Mouse (Mus musculus): ENCODE measurements around the gene Myo19. TPM values are rescaled to one million over a fixed set of nuclear protein-coding genes. Genes with fewer than 3 reads are reported as not detected.

Myo19 gene
- polyA plus RNA-seq, 1 experiment from 2014 or later = 8.3 TPM

- ATAC-seq (ENCODE audit: low FRiP score) = no peak
- Histone ChIP-seq H3K9ac (peak within 1 kb of the TSS; percentile 34; the same call in 1 of the 2 replicates), H3K9me3 (no peaks in the 10 kb centered on the region), H3K36me3 (replicated peaks) (no peaks in the 10 kb centered on the region), H3K4me1 (peaks cover 23% of the 10 kb centered on the region), H3K27me3 (peaks cover 56% of the 10 kb centered on the region), H3K27ac (no peak within 1 kb of the TSS), H3K4me2 (peak within 1 kb of the TSS; percentile 58), H3K4me3 (replicated peaks) (peak within 1 kb of the TSS; percentile 33)
- 1% methylated on average over 49 of the region's 49 CpGs for WGBS
Measured at GRCm38 (mm10) chr11:84957591-84958270, 77.8 kb downstream of the Myo19 start, which contains the start of gene Car4. Gene Car4 (plus strand): TSS chr11:84957786.

GRCm38 (mm10) chr11:84958271-84958630, 78.3 kb downstream of the Myo19 start:
- H3K9ac ChIP-seq = no peak overlapping the region
- H3K27me3 ChIP-seq = peaks cover 56% of the 10 kb centered on the region
- 3% methylated on average over 11 of the region's 11 CpGs for WGBS

GRCm38 (mm10) chr11:84959181-84959580, 79.2 kb downstream of the Myo19 start:
- Histone ChIP-seq H3K9ac (no peak overlapping the region), H3K27ac (no peak overlapping the region), H3K27me3 (peaks cover 56% of the 10 kb centered on the region), H3K36me3 (replicated peaks) (no peaks in the 10 kb centered on the region), H3K9me3 (no peaks in the 10 kb centered on the region), H3K4me2 (no peak overlapping the region), H3K4me3 (replicated peaks) (no peak overlapping the region), H3K4me1 (peaks cover 23% of the 10 kb centered on the region)
- 20% methylated on average over 5 of the region's 5 CpGs for WGBS
- no peak for ATAC-seq (ENCODE audit: low FRiP score)

More at GRCm38 (mm10) chr11:84958271-84958630, 78.3 kb downstream of the Myo19 start:
- no peak for ATAC-seq (ENCODE audit: low FRiP score)
- Histone ChIP-seq H3K4me1 (peaks cover 23% of the 10 kb centered on the region), H3K4me3 (replicated peaks) (peak overlapping the region; percentile 33; the same call in 1 of the 2 replicates), H3K9me3 (no peaks in the 10 kb centered on the region), H3K4me2 (peak overlapping the region; percentile 58), H3K27ac (no peak overlapping the region), H3K36me3 (replicated peaks) (no peaks in the 10 kb centered on the region)

GRCm38 (mm10) chr11:84959701-84960181, 79.8 kb downstream of the Myo19 start:
- no peaks in the 10 kb centered on the region for H3K36me3 ChIP-seq (replicated peaks)
- no peak for ATAC-seq (ENCODE audit: low FRiP score)
- H3K9me3 ChIP-seq = no peaks in the 10 kb centered on the region
- WGBS = 2% methylated on average over 9 of the region's 9 CpGs
- H3K27me3 ChIP-seq = peaks cover 56% of the 10 kb centered on the region
- peaks cover 23% of the 10 kb centered on the region for H3K4me1 ChIP-seq
- no peak overlapping the region for H3K9ac ChIP-seq
- no peak overlapping the region for H3K4me3 ChIP-seq (replicated peaks)
- H3K4me2 ChIP-seq = no peak overlapping the region
- no peak overlapping the region for H3K27ac ChIP-seq

GRCm38 (mm10) chr11:84960291-84960690, 80.3 kb downstream of the Myo19 start:
- Histone ChIP-seq H3K36me3 (replicated peaks) (no peaks in the 10 kb centered on the region), H3K4me1 (peaks cover 23% of the 10 kb centered on the region), H3K4me3 (replicated peaks) (no peak overlapping the region), H3K27me3 (peaks cover 55% of the 10 kb centered on the region), H3K9me3 (no peaks in the 10 kb centered on the region), H3K4me2 (no peak overlapping the region), H3K27ac (no peak overlapping the region), H3K9ac (no peak overlapping the region)
- no peak for ATAC-seq (ENCODE audit: low FRiP score)
- 34% methylated on average over 3 of the region's 3 CpGs for WGBS

GRCm38 (mm10) chr11:84960780-84961179, 80.8 kb downstream of the Myo19 start:
- H3K4me1 ChIP-seq = peaks cover 23% of the 10 kb centered on the region

More at GRCm38 (mm10) chr11:84960780-84961179, 80.8 kb downstream of the Myo19 start:
- no peak overlapping the region for H3K4me2 ChIP-seq
- no peak overlapping the region for H3K9ac ChIP-seq
- no peak overlapping the region for H3K4me3 ChIP-seq (replicated peaks)
- H3K9me3 ChIP-seq = no peaks in the 10 kb centered on the region
- H3K27ac ChIP-seq = no peak overlapping the region
- WGBS = 80% methylated on average over 6 of the region's 6 CpGs
- H3K36me3 ChIP-seq (replicated peaks) = no peaks in the 10 kb centered on the region
- ATAC-seq (ENCODE audit: low FRiP score) = no peak
- H3K27me3 ChIP-seq = peaks cover 52% of the 10 kb centered on the region

Small RNAs within 50 kb of the gene (microRNA-seq; reads per million reads assigned to microRNA genes)
- not detected for gene Gm23564

Other genes with a start within 250 kb of the Myo19 start
- 10.5 and 10.7 TPM in 2 replicates for gene Mrm1, start 60.6 kb upstream of the Myo19 start, polyA plus RNA-seq (2016; fragmentation: Nextera tagmentation; extraction: Ambion mirVana)
- gene Dhrs11, start 51.2 kb upstream of the Myo19 start, polyA plus RNA-seq (2016; fragmentation: Nextera tagmentation; extraction: Ambion mirVana) = 4.8 and 5.8 TPM in 2 replicates
- gene Ggnbp2, start 9.3 kb upstream of the Myo19 start, polyA plus RNA-seq (2016; fragmentation: Nextera tagmentation; extraction: Ambion mirVana) = 64.9 and 71.6 TPM in 2 replicates
- gene Pigw, start 137 bp downstream of the Myo19 start, polyA plus RNA-seq (2016; fragmentation: Nextera tagmentation; extraction: Ambion mirVana) = 2.9 and 3.5 TPM in 2 replicates
- gene Znhit3, start 36.2 kb downstream of the Myo19 start, polyA plus RNA-seq (2016; fragmentation: Nextera tagmentation; extraction: Ambion mirVana) = 65.9 and 67.6 TPM in 2 replicates
- gene Car4, start 77.6 kb downstream of the Myo19 start, polyA plus RNA-seq (2016; fragmentation: Nextera tagmentation; extraction: Ambion mirVana) = 1.4 and 1.6 TPM in 2 replicates